Mouse (Mus musculus) G1E-ER4 (cell line): ENCODE data around the gene Ccdc85c. TPM values are rescaled to one million over a fixed set of nuclear protein-coding genes. Genes with fewer than 3 reads are reported as not detected.

Experiments
- GATA1 ChIP-seq: IDR thresholded peaks from one replicate; pipeline ENCODE4 v1.8.0; 2012; ENCODE audit warnings: low read length, inconsistent platforms
- polyA plus RNA-seq: library from polyadenylated mRNA; stranded (reverse); fragments of >175 nt; gene quantifications from 2 replicates; pipeline ENCODE4 v1.2.3, GENCODE M21; 2012

Gene Ccdc85c
- polyA plus RNA-seq, 1 experiment = not detected

- no peak for TF ChIP-seq GATA1
Measured at GRCm38 (mm10) chr12:108277341-108277841, 2.2 kb upstream of the Ccdc85c start.

- TF ChIP-seq GATA1 = no peak
Measured at GRCm38 (mm10) chr12:108275920-108276822, 946 bp upstream of the Ccdc85c start.

- no peak for TF ChIP-seq GATA1
Measured at GRCm38 (mm10) chr12:108275508-108275890, 274 bp upstream of the Ccdc85c start.

- no peak for TF ChIP-seq GATA1
Measured at GRCm38 (mm10) chr12:108274313-108274595, 971 bp downstream of the Ccdc85c start.

GRCm38 (mm10) chr12:108273466-108274312, 1.5 kb downstream of the Ccdc85c start:
- TF ChIP-seq GATA1 = no peak

GRCm38 (mm10) chr12:108272143-108272635, 3.0 kb downstream of the Ccdc85c start:
- TF ChIP-seq GATA1 = no peak

- TF ChIP-seq GATA1 = no peak
Measured at GRCm38 (mm10) chr12:108271351-108272142, 3.7 kb downstream of the Ccdc85c start.

- TF ChIP-seq GATA1 = no peak
Measured at GRCm38 (mm10) chr12:108270240-108270919, 4.8 kb downstream of the Ccdc85c start.

- no peak for TF ChIP-seq GATA1
Measured at GRCm38 (mm10) chr12:108269699-108270098, 5.5 kb downstream of the Ccdc85c start.

GRCm38 (mm10) chr12:108268970-108269369, 6.3 kb downstream of the Ccdc85c start:
- TF ChIP-seq GATA1 = no peak

- TF ChIP-seq GATA1 = no peak
Measured at GRCm38 (mm10) chr12:108267653-108268052, 7.6 kb downstream of the Ccdc85c start.

- TF ChIP-seq GATA1 = no peak
Measured at GRCm38 (mm10) chr12:108265831-108266619, 9.2 kb downstream of the Ccdc85c start.

GRCm38 (mm10) chr12:108264918-108265317, 10.3 kb downstream of the Ccdc85c start:
- TF ChIP-seq GATA1 = no peak

- no peak for TF ChIP-seq GATA1
Measured at GRCm38 (mm10) chr12:108260950-108261349, 14.3 kb downstream of the Ccdc85c start.
